Mouse (Mus musculus) forebrain, embryonic 11.5 days (tissue): ENCODE measurements around the gene Pomt2. TPM values are rescaled to one million over a fixed set of nuclear protein-coding genes. Genes with fewer than 3 reads are reported as not detected.

Experiments used
- ATAC-seq: fragments of 200-750 bp; cut with Nextera tagmentation; replicated peaks from 2 replicates; pipeline ENCODE4 v1.8.0; 2017; ENCODE audit warnings: moderate TSS enrichment; ENCODE audit not compliant: low FRiP score
- DNase-seq: peaks from one replicate; pipeline ENCODE4 v3.0.0-alpha.2; 2017; ENCODE audit warnings: low spot score
- H3K27ac ChIP-seq: fragments of 300-500 bp; sonication (generic); 2 replicates; pipeline ENCODE4 v1.5.1; 2014; ENCODE audit warnings: low read depth, low read length
- H3K27me3 ChIP-seq: fragments of 300-500 bp; sonication (generic); 2 replicates; pipeline ENCODE4 v1.6.1; 2014; ENCODE audit warnings: mild to moderate bottlenecking, low read length, mixed read lengths; ENCODE audit not compliant: control insufficient read depth, insufficient read depth
- H3K36me3 ChIP-seq: fragments of 300-500 bp; sonication (generic); 2 replicates; pipeline ENCODE4 v1.6.1; 2014; ENCODE audit warnings: mild to moderate bottlenecking, low read length, moderate library complexity, mixed read lengths; ENCODE audit not compliant: control insufficient read depth, insufficient read depth
- H3K4me1 ChIP-seq: fragments of 300-500 bp; sonication (generic); replicated peaks from 2 replicates; pipeline ENCODE4 v1.6.1; 2014; ENCODE audit warnings: low read length, mixed read lengths; ENCODE audit not compliant: control insufficient read depth, insufficient read depth
- H3K4me2 ChIP-seq: fragments of 300-500 bp; sonication (generic); 2 replicates; pipeline ENCODE4 v1.6.1; 2014; ENCODE audit warnings: low read depth, mild to moderate bottlenecking, low read length, moderate library complexity, mixed read lengths; ENCODE audit not compliant: severe bottlenecking
- H3K4me3 ChIP-seq: fragments of 300-500 bp; sonication (generic); 2 replicates; pipeline ENCODE4 v1.5.1; 2014; ENCODE audit warnings: low read depth, low read length
- H3K9ac ChIP-seq: fragments of 300-500 bp; sonication (generic); 2 replicates; pipeline ENCODE4 v1.6.1; 2014; ENCODE audit warnings: low read length
- H3K9me3 ChIP-seq: fragments of 300-500 bp; sonication (generic); 2 replicates; pipeline ENCODE4 v1.6.1; 2016; ENCODE audit warnings: low read length, mixed read lengths; ENCODE audit not compliant: control insufficient read depth
- WGBS: fragments of 180-500 bp; shearing (Covaris S2); extraction: QIAGEN DNeasy Blood & Tissue Kit; methylation state at CpG from one replicate; pipeline ENCODE4 v1.1.7; 2014; 5-methylcytosine and 5-hydroxymethylcytosine counted together
- polyA plus RNA-seq: library from polyadenylated mRNA; unstranded; fragments of >200 nt; fragmentation: Nextera tagmentation; extraction: Ambion mirVana; gene quantifications from 2 replicates; pipeline ENCODE4 v1.2.1, GENCODE M21; 2014

The Pomt2 gene
- polyA plus RNA-seq, 1 experiment from 2014 or later, result 18.8 TPM

- 72% methylated on average over 4 of the region's 4 CpGs for WGBS
- no peak for DNase-seq
- H3K4me1 ChIP-seq, result no peaks in the 10 kb centered on the region
- no peaks in the 10 kb centered on the region for H3K9me3 ChIP-seq
- no peaks in the 10 kb centered on the region for H3K27me3 ChIP-seq
- H3K27ac ChIP-seq, result no peak overlapping the region
- no peak overlapping the region for H3K9ac ChIP-seq
- H3K4me2 ChIP-seq, result no peak overlapping the region
- ATAC-seq, result no peak
- no peak overlapping the region for H3K4me3 ChIP-seq
- no peaks in the 10 kb centered on the region for H3K36me3 ChIP-seq
Measured at GRCm38 (mm10) chr12:87089255-87089654, 58.5 kb downstream of the Pomt2 start.

- H3K4me3 ChIP-seq, result no peak overlapping the region
- no peak for DNase-seq
- H3K9me3 ChIP-seq, result no peaks in the 10 kb centered on the region
- no peak for ATAC-seq
- WGBS, result 38% methylated on average over 4 of the region's 4 CpGs
- H3K4me1 ChIP-seq, result no peaks in the 10 kb centered on the region
- no peak overlapping the region for H3K27ac ChIP-seq
- no peaks in the 10 kb centered on the region for H3K27me3 ChIP-seq
- no peak overlapping the region for H3K9ac ChIP-seq
- H3K36me3 ChIP-seq, result no peaks in the 10 kb centered on the region
- H3K4me2 ChIP-seq, result no peak overlapping the region
Measured at GRCm38 (mm10) chr12:87088331-87088730, 59.4 kb downstream of the Pomt2 start.

- DNase-seq, result no peak
- WGBS, result 53% methylated on average over 7 of the region's 7 CpGs
- Histone ChIP-seq H3K4me3 (no peak overlapping the region), H3K36me3 (no peaks in the 10 kb centered on the region), H3K9me3 (no peaks in the 10 kb centered on the region), H3K4me2 (no peak overlapping the region), H3K4me1 (no peaks in the 10 kb centered on the region), H3K9ac (no peak overlapping the region), H3K27ac (no peak overlapping the region), H3K27me3 (no peaks in the 10 kb centered on the region)
- ATAC-seq, result no peak
Measured at GRCm38 (mm10) chr12:87087236-87087635, 60.5 kb downstream of the Pomt2 start.

GRCm38 (mm10) chr12:87082797-87083196 lies 65.0 kb downstream of the Pomt2 start:
- DNase-seq, result no peak
- no peaks in the 10 kb centered on the region for H3K9me3 ChIP-seq
- H3K36me3 ChIP-seq, result no peaks in the 10 kb centered on the region
- 84% methylated on average over 8 of the region's 8 CpGs for WGBS
- no peak overlapping the region for H3K4me2 ChIP-seq
- H3K4me3 ChIP-seq, result no peak overlapping the region
- no peak overlapping the region for H3K9ac ChIP-seq
- ATAC-seq, result no peak
- H3K27me3 ChIP-seq, result no peaks in the 10 kb centered on the region
- H3K4me1 ChIP-seq, result no peaks in the 10 kb centered on the region
- no peak overlapping the region for H3K27ac ChIP-seq

GRCm38 (mm10) chr12:87076610-87077009 lies 71.2 kb downstream of the Pomt2 start:
- H3K9ac ChIP-seq, result no peak overlapping the region
- H3K4me3 ChIP-seq, result no peak overlapping the region
- DNase-seq (no peak), ATAC-seq (no peak)
- no peaks in the 10 kb centered on the region for H3K27me3 ChIP-seq
- WGBS, result 80% methylated on average over 2 of the region's 2 CpGs
- H3K27ac ChIP-seq, result no peak overlapping the region
- H3K4me1 ChIP-seq, result no peaks in the 10 kb centered on the region
- H3K36me3 ChIP-seq, result no peaks in the 10 kb centered on the region
- H3K9me3 ChIP-seq, result no peaks in the 10 kb centered on the region
- no peak overlapping the region for H3K4me2 ChIP-seq

GRCm38 (mm10) chr12:87070520-87070919 lies 77.2 kb downstream of the Pomt2 start:
- WGBS, result 80% methylated on average over 5 of the region's 5 CpGs
- H3K4me2 ChIP-seq, result no peak overlapping the region
- H3K36me3 ChIP-seq, result no peaks in the 10 kb centered on the region
- no peaks in the 10 kb centered on the region for H3K4me1 ChIP-seq
- H3K9ac ChIP-seq, result no peak overlapping the region
- DNase-seq (no peak), ATAC-seq (no peak)
- no peaks in the 10 kb centered on the region for H3K9me3 ChIP-seq
- no peaks in the 10 kb centered on the region for H3K27me3 ChIP-seq
- no peak overlapping the region for H3K4me3 ChIP-seq
- H3K27ac ChIP-seq, result no peak overlapping the region

- WGBS, result 90% methylated on average over 5 of the region's 5 CpGs
- H3K4me1 ChIP-seq, result no peaks in the 10 kb centered on the region
- no peaks in the 10 kb centered on the region for H3K9me3 ChIP-seq
- DNase-seq, result no peak
- no peak overlapping the region for H3K9ac ChIP-seq
- no peaks in the 10 kb centered on the region for H3K27me3 ChIP-seq
- H3K4me2 ChIP-seq, result no peak overlapping the region
- no peaks in the 10 kb centered on the region for H3K36me3 ChIP-seq
- ATAC-seq, result no peak
- H3K27ac ChIP-seq, result no peak overlapping the region
- no peak overlapping the region for H3K4me3 ChIP-seq
Measured at GRCm38 (mm10) chr12:87066429-87066828, 81.3 kb downstream of the Pomt2 start.

- no peaks in the 10 kb centered on the region for H3K27me3 ChIP-seq
- DNase-seq, result no peak
- H3K9me3 ChIP-seq, result no peaks in the 10 kb centered on the region
- H3K36me3 ChIP-seq, result no peaks in the 10 kb centered on the region
- H3K4me1 ChIP-seq, result no peaks in the 10 kb centered on the region
- WGBS, result 88% methylated on average over 11 of the region's 11 CpGs
- no peak overlapping the region for H3K4me3 ChIP-seq
- ATAC-seq, result no peak
- no peak overlapping the region for H3K27ac ChIP-seq
- no peak overlapping the region for H3K4me2 ChIP-seq
- no peak overlapping the region for H3K9ac ChIP-seq
Measured at GRCm38 (mm10) chr12:87065446-87065845, 82.3 kb downstream of the Pomt2 start.

- ATAC-seq (no peak), DNase-seq (no peak)
- H3K27ac ChIP-seq, result no peak overlapping the region
- H3K4me2 ChIP-seq, result no peak overlapping the region
- H3K36me3 ChIP-seq, result no peaks in the 10 kb centered on the region
- WGBS, result 66% methylated on average over 17 of the region's 17 CpGs
- no peaks in the 10 kb centered on the region for H3K9me3 ChIP-seq
- H3K4me3 ChIP-seq, result no peak overlapping the region
- no peaks in the 10 kb centered on the region; the same call in 1 of the 2 replicates for H3K27me3 ChIP-seq
- no peaks in the 10 kb centered on the region for H3K4me1 ChIP-seq
- H3K9ac ChIP-seq, result no peak overlapping the region
Measured at GRCm38 (mm10) chr12:87057066-87057465, 90.7 kb downstream of the Pomt2 start.
